Mouse (Mus musculus) liver, embryonic 14.5 days (tissue): Measurements from ENCODE around the gene Camk1g. TPM values are rescaled to one million over a fixed set of nuclear protein-coding genes. Genes with fewer than 3 reads are reported as not detected.
A peak's percentile ranks its signal among the peaks of the same experiment; 100 is the strongest.

Experiments used
- ATAC-seq: fragments of 200-750 bp; cut with Nextera tagmentation; 2 replicates; pipeline ENCODE4 v1.8.0; 2017; ENCODE audit warnings: moderate number of reproducible peaks, mild to moderate bottlenecking, moderate library complexity; ENCODE audit not compliant: insufficient read depth
- DNase-seq, 3 experiments: peaks; one replicate each; pipeline ENCODE4 v3.0.0-alpha.2; 2012 to 2013; ENCODE audit warnings: low read depth in 3 of 3, low spot score in 3 of 3
- H3K27ac ChIP-seq: fragments of 300-500 bp; sonication (generic); 2 replicates; pipeline ENCODE4 v1.5.1; 2014; ENCODE audit warnings: moderate library complexity, mild to moderate bottlenecking, control low read depth, inconsistent platforms
- H3K27me3 ChIP-seq: fragments of 300-500 bp; sonication (generic); 2 replicates; pipeline ENCODE4 v1.6.1; 2014; ENCODE audit warnings: mild to moderate bottlenecking, low read length, moderate library complexity; ENCODE audit not compliant: control insufficient read depth, insufficient read depth
- H3K36me3 ChIP-seq: fragments of 300-500 bp; sonication (generic); replicated peaks from 2 replicates; pipeline ENCODE4 v1.6.1; 2014; ENCODE audit warnings: low read depth; ENCODE audit not compliant: control insufficient read depth, insufficient read depth
- H3K4me1 ChIP-seq, 2 experiments: fragments of 200-500 bp in 1 of 2; fragments of 300-500 bp in 1 of 2; sonication (generic) in 1 of 2; replicated peaks; 2 replicates each; pipeline ENCODE4 v1.6.1; 2012 to 2014; ENCODE audit warnings: antibody characterized with exemption in 1 of 2, inconsistent platforms in 1 of 2, low read length in 1 of 2; ENCODE audit not compliant: control insufficient read depth in 2 of 2, insufficient read depth in 2 of 2
- H3K4me2 ChIP-seq: fragments of 300-500 bp; sonication (generic); 2 replicates; pipeline ENCODE4 v1.6.1; 2014; ENCODE audit warnings: low read depth, mild to moderate bottlenecking, control low read depth, moderate library complexity
- H3K4me3 ChIP-seq, 2 experiments: fragments of 200-500 bp in 1 of 2; fragments of 300-500 bp in 1 of 2; sonication (generic) in 1 of 2; 2 replicates each; pipeline ENCODE4 v1.5.1; 2012 to 2014; ENCODE audit warnings: low read depth in 2 of 2, low read length in 2 of 2, mild to moderate bottlenecking in 2 of 2, control low read depth in 1 of 2, inconsistent platforms in 1 of 2, moderate library complexity in 1 of 2; ENCODE audit not compliant: insufficient read depth in 1 of 2
- H3K9ac ChIP-seq: fragments of 300-500 bp; sonication (generic); replicated peaks from 2 replicates; pipeline ENCODE4 v1.6.1; 2014; ENCODE audit warnings: mild to moderate bottlenecking, control low read depth, moderate library complexity
- H3K9me3 ChIP-seq: fragments of 300-500 bp; sonication (generic); 2 replicates; pipeline ENCODE4 v1.6.1; 2016; ENCODE audit warnings: low read length, mixed read lengths; ENCODE audit not compliant: control insufficient read depth
- CTCF ChIP-seq: IDR thresholded peaks from 2 replicates; pipeline ENCODE4 v1.5.1; 2016; ENCODE audit warnings: antibody characterized with exemption, low read depth, control low read depth
- EP300 ChIP-seq: IDR thresholded peaks from 2 replicates; pipeline ENCODE4 v1.6.1; 2016; ENCODE audit warnings: antibody characterized with exemption, low read depth
- WGBS: fragments of 180-500 bp; shearing (Covaris S2); extraction: QIAGEN DNeasy Blood & Tissue Kit; methylation state at CpG from one replicate; pipeline ENCODE4 v1.1.7; 2014; ENCODE audit not compliant: insufficient replicate concordance; 5-methylcytosine and 5-hydroxymethylcytosine counted together
- polyA plus RNA-seq, 2 experiments: library from polyadenylated mRNA; depleted of rRNA in 1 of 2; stranded (reverse) in 1 of 2; unstranded in 1 of 2; fragments of >200 nt; fragmentation: Nextera tagmentation in 1 of 2; extraction: Ambion mirVana in 1 of 2; gene quantifications; 2 replicates each; pipeline versions ENCODE4 v1.2.1 to v1.2.3; 2012 to 2014

Gene Camk1g
- polyA plus RNA-seq, 2 experiments, result 0.15 to 0.23 TPM

GRCm38 (mm10) chr1:193407487-193407886 lies 37.4 kb upstream of the Camk1g start:
- H3K9me3 ChIP-seq, result no peaks in the 10 kb centered on the region
- 27% methylated on average over 6 of the region's 6 CpGs for WGBS
- no peaks in the 10 kb centered on the region for H3K27me3 ChIP-seq
- no peaks in the 10 kb centered on the region for H3K4me1 ChIP-seq
- no peaks in the 10 kb centered on the region for H3K36me3 ChIP-seq
- ATAC-seq (peak; percentile 34; the same call in 1 of the 2 replicates), DNase-seq (no peak)
- TF ChIP-seq EP300, result 0 out of 2 replicates have a peak, but pooled peaks have one; percentile 16
- no peak for TF ChIP-seq CTCF
- H3K4me3 ChIP-seq, result no peak overlapping the region
- no peak overlapping the region for H3K9ac ChIP-seq
- H3K27ac ChIP-seq, result no peak overlapping the region
- no peak overlapping the region for H3K4me2 ChIP-seq

DNA sequence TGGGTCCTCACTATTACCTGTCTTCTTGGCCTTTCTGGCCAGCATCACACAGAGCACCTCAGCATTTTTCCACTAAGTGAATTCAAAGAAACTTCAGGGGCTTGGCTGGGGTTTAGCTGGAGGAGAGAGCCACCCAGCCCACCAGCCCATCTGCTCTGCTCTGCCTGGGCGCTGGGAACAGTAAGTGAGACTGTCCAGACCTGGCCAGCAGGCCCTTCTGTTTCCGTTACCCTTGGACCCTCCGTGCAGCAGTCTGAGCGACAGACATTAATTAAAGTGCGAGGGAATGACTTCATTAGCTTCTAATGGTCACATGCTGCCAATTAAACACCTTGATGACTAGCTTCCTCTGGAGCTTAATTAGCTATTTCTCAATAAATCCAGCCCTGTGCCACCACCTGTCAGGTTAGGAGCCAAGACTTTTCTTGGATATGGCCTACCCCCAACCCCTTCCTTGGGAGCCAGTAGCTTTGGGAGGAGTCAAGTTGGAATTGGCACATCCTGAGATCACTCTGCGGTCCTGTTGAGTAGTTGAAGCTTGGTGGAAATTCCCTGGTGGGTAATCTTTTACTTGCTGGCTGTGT lies 36.1 kb upstream of the Camk1g start:
- DNase-seq, result no peak
- H3K36me3 ChIP-seq, result no peaks in the 10 kb centered on the region
- H3K4me1 ChIP-seq, result no peaks in the 10 kb centered on the region
- TF ChIP-seq CTCF (no peak), EP300 (no peak)
- 67% methylated on average over 6 of the region's 6 CpGs for WGBS
- H3K4me2 ChIP-seq, result no peak overlapping the region
- H3K27ac ChIP-seq, result no peak overlapping the region
- H3K27me3 ChIP-seq, result no peaks in the 10 kb centered on the region
- no peak for ATAC-seq
- H3K4me3 ChIP-seq, result no peak overlapping the region
- no peak overlapping the region for H3K9ac ChIP-seq
- H3K9me3 ChIP-seq, result no peaks in the 10 kb centered on the region

- no peak overlapping the region for H3K9ac ChIP-seq
- no peak overlapping the region for H3K4me2 ChIP-seq
- DNase-seq (no peak), ATAC-seq (no peak)
- no peaks in the 10 kb centered on the region for H3K36me3 ChIP-seq
- no peak overlapping the region for H3K4me3 ChIP-seq
- H3K9me3 ChIP-seq, result no peaks in the 10 kb centered on the region
- no peak for TF ChIP-seq EP300
- TF ChIP-seq CTCF, result peak; percentile 25; the same call in 1 of the 2 replicates
- peaks cover 0 to 6% of the 10 kb centered on the region in 2 experiments; a peak in 2 of 4 replicates for H3K4me1 ChIP-seq
- no peak overlapping the region for H3K27ac ChIP-seq
- H3K27me3 ChIP-seq, result no peaks in the 10 kb centered on the region
- WGBS, result 65% methylated on average over 9 of the region's 9 CpGs
Measured at GRCm38 (mm10) chr1:193401695-193402094, 31.6 kb upstream of the Camk1g start.

DNA sequence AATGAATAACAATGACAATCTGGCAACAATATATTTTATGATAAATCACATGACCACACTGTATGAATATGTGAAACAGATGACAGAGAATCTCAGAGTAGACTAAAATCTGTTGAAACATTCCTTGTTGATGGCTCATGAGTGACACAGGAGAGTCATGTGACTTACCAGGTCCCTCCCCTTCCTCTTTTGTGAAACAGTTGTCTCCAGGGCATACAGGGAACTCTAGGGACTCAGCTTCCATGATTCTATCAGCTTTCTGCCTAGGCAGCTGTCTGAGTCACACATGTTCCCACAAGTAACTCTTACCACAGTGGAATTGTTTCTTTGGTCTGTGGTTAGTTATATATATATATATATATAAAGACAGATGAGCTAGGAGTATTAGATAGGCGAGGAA lies 30.2 kb upstream of the Camk1g start:
- Histone ChIP-seq H3K27ac (no peak overlapping the region), H3K27me3 (no peaks in the 10 kb centered on the region), H3K4me2 (no peak overlapping the region), H3K4me1 (peaks cover 0 to 6% of the 10 kb centered on the region in 2 experiments; a peak in 2 of 4 replicates), H3K9ac (no peak overlapping the region), H3K4me3 (no peak overlapping the region), H3K9me3 (no peaks in the 10 kb centered on the region), H3K36me3 (no peaks in the 10 kb centered on the region)
- 66% methylated on average over 1 of the region's 1 CpGs for WGBS
- no peak for DNase-seq
- no peak for ATAC-seq
- TF ChIP-seq CTCF, result no peak
- TF ChIP-seq EP300, result no peak

- Histone ChIP-seq H3K27ac (no peak overlapping the region), H3K4me1 (peaks cover 0 to 6% of the 10 kb centered on the region in 2 experiments; a peak in 2 of 4 replicates), H3K4me3 (no peak overlapping the region), H3K36me3 (no peaks in the 10 kb centered on the region), H3K9ac (no peak overlapping the region), H3K9me3 (no peaks in the 10 kb centered on the region), H3K27me3 (no peaks in the 10 kb centered on the region), H3K4me2 (no peak overlapping the region)
- no peak for DNase-seq
- ATAC-seq, result peak; percentile 59
- WGBS, result 49% methylated on average over 2 of the region's 2 CpGs
- TF ChIP-seq CTCF (no peak), EP300 (no peak)
Measured at GRCm38 (mm10) chr1:193398728-193399437, 28.8 kb upstream of the Camk1g start.
